Mouse (Mus musculus) hindbrain, embryonic 14.5 days (tissue): ENCODE measurements around the gene Rpap3. TPM values are rescaled to one million over a fixed set of nuclear protein-coding genes. Genes with fewer than 3 reads are reported as not detected.

ENCODE experiments used
- ATAC-seq: fragments of 200-750 bp; cut with Nextera tagmentation; 2 replicates; pipeline ENCODE4 v1.8.0; 2017; ENCODE audit warnings: moderate number of reproducible peaks, mild to moderate bottlenecking, moderate TSS enrichment, moderate library complexity; ENCODE audit not compliant: low FRiP score
- DNase-seq: peaks from one replicate; pipeline ENCODE4 v3.0.0-alpha.2; 2015; ENCODE audit warnings: low spot score
- H3K27ac ChIP-seq: fragments of 300-500 bp; sonication (generic); 2 replicates; pipeline ENCODE4 v1.5.1; 2014; ENCODE audit warnings: mild to moderate bottlenecking, moderate library complexity
- H3K27me3 ChIP-seq: fragments of 300-500 bp; sonication (generic); 2 replicates; pipeline ENCODE4 v1.6.1; 2014; ENCODE audit warnings: mild to moderate bottlenecking, low read length, mixed read lengths; ENCODE audit not compliant: control insufficient read depth, insufficient read depth
- H3K36me3 ChIP-seq: fragments of 300-500 bp; sonication (generic); replicated peaks from 2 replicates; pipeline ENCODE4 v1.6.1; 2014; ENCODE audit not compliant: control insufficient read depth, insufficient read depth
- H3K4me1 ChIP-seq: fragments of 300-500 bp; sonication (generic); replicated peaks from 2 replicates; pipeline ENCODE4 v1.6.1; 2014; ENCODE audit warnings: antibody characterized with exemption, low read length, mixed read lengths; ENCODE audit not compliant: control insufficient read depth, insufficient read depth
- H3K4me2 ChIP-seq: fragments of 300-500 bp; sonication (generic); replicated peaks from 2 replicates; pipeline ENCODE4 v1.6.1; 2014; ENCODE audit warnings: mild to moderate bottlenecking, moderate library complexity
- H3K4me3 ChIP-seq: fragments of 300-500 bp; sonication (generic); replicated peaks from 2 replicates; pipeline ENCODE4 v1.5.1; 2014; ENCODE audit warnings: mild to moderate bottlenecking, low read length
- H3K9ac ChIP-seq: fragments of 300-500 bp; sonication (generic); 2 replicates; pipeline ENCODE4 v1.6.1; 2014
- H3K9me3 ChIP-seq: fragments of 300-500 bp; sonication (generic); 2 replicates; pipeline ENCODE4 v1.6.1; 2016; ENCODE audit warnings: low read length; ENCODE audit not compliant: control insufficient read depth
- WGBS: fragments of 180-500 bp; shearing (Covaris S2); extraction: QIAGEN DNeasy Blood & Tissue Kit; methylation state at CpG from one replicate; pipeline ENCODE4 v1.1.7; 2014; 5-methylcytosine and 5-hydroxymethylcytosine counted together
- polyA plus RNA-seq: library from polyadenylated mRNA; unstranded; fragments of >200 nt; fragmentation: Nextera tagmentation; extraction: Ambion mirVana; gene quantifications from 2 replicates; pipeline ENCODE4 v1.2.1, GENCODE M21; 2014

Gene Rpap3
- polyA plus RNA-seq, 1 experiment from 2014 or later, result 45.6 TPM

GRCm38 (mm10) chr15:97748309-97748708 is 42.7 kb upstream of the Rpap3 start:
- 11% methylated on average over 10 of the region's 10 CpGs for WGBS
- no peak for DNase-seq
- no peaks in the 10 kb centered on the region for H3K36me3 ChIP-seq
- no peak overlapping the region for H3K27ac ChIP-seq
- no peaks in the 10 kb centered on the region for H3K27me3 ChIP-seq
- no peak overlapping the region for H3K4me2 ChIP-seq
- no peaks in the 10 kb centered on the region for H3K9me3 ChIP-seq
- no peak for ATAC-seq
- no peak overlapping the region for H3K4me3 ChIP-seq
- H3K4me1 ChIP-seq, result peaks cover 23% of the 10 kb centered on the region
- no peak overlapping the region for H3K9ac ChIP-seq

GRCm38 (mm10) chr15:97747486-97747885 is 41.9 kb upstream of the Rpap3 start:
- Histone ChIP-seq H3K27me3 (no peaks in the 10 kb centered on the region), H3K27ac (no peak overlapping the region), H3K9ac (no peak overlapping the region), H3K9me3 (no peaks in the 10 kb centered on the region), H3K4me3 (no peak overlapping the region), H3K36me3 (no peaks in the 10 kb centered on the region), H3K4me1 (peaks cover 23% of the 10 kb centered on the region), H3K4me2 (no peak overlapping the region)
- ATAC-seq (no peak), DNase-seq (no peak)
- 91% methylated on average over 4 of the region's 4 CpGs for WGBS

- H3K9ac ChIP-seq, result no peak overlapping the region
- no peak for ATAC-seq
Observed at GRCm38 (mm10) chr15:97746748-97747147, 41.1 kb upstream of the Rpap3 start.

GRCm38 (mm10) chr15:97746278-97746677 is 40.7 kb upstream of the Rpap3 start:
- H3K4me2 ChIP-seq, result no peak overlapping the region
- H3K9ac ChIP-seq, result no peak overlapping the region
- ATAC-seq, result no peak
- no peaks in the 10 kb centered on the region for H3K27me3 ChIP-seq
- H3K36me3 ChIP-seq, result no peaks in the 10 kb centered on the region
- 93% methylated on average over 10 of the region's 10 CpGs for WGBS
- H3K9me3 ChIP-seq, result no peaks in the 10 kb centered on the region
- no peak for DNase-seq
- H3K27ac ChIP-seq, result no peak overlapping the region
- H3K4me1 ChIP-seq, result peaks cover 27% of the 10 kb centered on the region
- no peak overlapping the region for H3K4me3 ChIP-seq

More at GRCm38 (mm10) chr15:97746748-97747147, 41.1 kb upstream of the Rpap3 start:
- Histone ChIP-seq H3K27ac (no peak overlapping the region), H3K9me3 (no peaks in the 10 kb centered on the region), H3K4me3 (no peak overlapping the region), H3K4me2 (no peak overlapping the region), H3K36me3 (no peaks in the 10 kb centered on the region), H3K4me1 (peaks cover 27% of the 10 kb centered on the region), H3K27me3 (no peaks in the 10 kb centered on the region)
- no peak for DNase-seq
- 95% methylated on average over 24 of the region's 24 CpGs for WGBS

- Histone ChIP-seq H3K9ac (no peak overlapping the region; the same call in 1 of the 2 replicates), H3K4me3 (no peak overlapping the region), H3K27me3 (no peaks in the 10 kb centered on the region), H3K4me2 (no peak overlapping the region), H3K4me1 (peaks cover 19% of the 10 kb centered on the region), H3K27ac (peak overlapping the region; percentile 14; the same call in 1 of the 2 replicates), H3K9me3 (no peaks in the 10 kb centered on the region), H3K36me3 (no peaks in the 10 kb centered on the region)
- WGBS, result 76% methylated on average over 10 of the region's 10 CpGs
- ATAC-seq (no peak), DNase-seq (no peak)
Observed at GRCm38 (mm10) chr15:97745331-97745730, 39.7 kb upstream of the Rpap3 start.

- Histone ChIP-seq H3K4me2 (no peak overlapping the region), H3K9me3 (no peaks in the 10 kb centered on the region), H3K4me1 (peaks cover 15% of the 10 kb centered on the region; the same call in 1 of the 2 replicates), H3K9ac (no peak overlapping the region), H3K36me3 (no peaks in the 10 kb centered on the region), H3K4me3 (no peak overlapping the region), H3K27ac (peak overlapping the region; percentile 14; the same call in 1 of the 2 replicates), H3K27me3 (no peaks in the 10 kb centered on the region)
- peak; percentile 43; the same call in 1 of the 2 replicates for ATAC-seq
- 54% methylated on average over 10 of the region's 10 CpGs for WGBS
- no peak for DNase-seq
Observed at GRCm38 (mm10) chr15:97744930-97745329, 39.3 kb upstream of the Rpap3 start.

- no peak overlapping the region for H3K27ac ChIP-seq
- no peaks in the 10 kb centered on the region for H3K27me3 ChIP-seq
- DNase-seq (no peak), ATAC-seq (no peak)
- no peak overlapping the region for H3K4me3 ChIP-seq
- H3K36me3 ChIP-seq, result no peaks in the 10 kb centered on the region
- H3K9ac ChIP-seq, result no peak overlapping the region
- peaks cover 15% of the 10 kb centered on the region; the same call in 1 of the 2 replicates for H3K4me1 ChIP-seq
- H3K4me2 ChIP-seq, result no peak overlapping the region
- no peaks in the 10 kb centered on the region for H3K9me3 ChIP-seq
- 70% methylated on average over 11 of the region's 12 CpGs for WGBS
Observed at GRCm38 (mm10) chr15:97743961-97744525, 38.4 kb upstream of the Rpap3 start.

- Histone ChIP-seq H3K27ac (no peak overlapping the region), H3K9me3 (no peaks in the 10 kb centered on the region), H3K4me1 (peaks cover 15% of the 10 kb centered on the region; the same call in 1 of the 2 replicates), H3K4me3 (no peak overlapping the region), H3K36me3 (no peaks in the 10 kb centered on the region), H3K9ac (no peak overlapping the region), H3K4me2 (no peak overlapping the region), H3K27me3 (no peaks in the 10 kb centered on the region)
- ATAC-seq, result no peak
- DNase-seq, result no peak
- WGBS, result 88% methylated on average over 5 of the region's 5 CpGs
Observed at GRCm38 (mm10) chr15:97743210-97743609, 37.6 kb upstream of the Rpap3 start.

GRCm38 (mm10) chr15:97742600-97742999 is 37.0 kb upstream of the Rpap3 start:
- DNase-seq, result no peak
- 76% methylated on average over 4 of the region's 4 CpGs for WGBS
- peak overlapping the region; percentile 32; the same call in 1 of the 2 replicates for H3K27ac ChIP-seq
- ATAC-seq, result no peak
- H3K9me3 ChIP-seq, result no peaks in the 10 kb centered on the region
- peaks cover 15% of the 10 kb centered on the region; the same call in 1 of the 2 replicates for H3K4me1 ChIP-seq
- H3K27me3 ChIP-seq, result no peaks in the 10 kb centered on the region
- no peak overlapping the region for H3K4me2 ChIP-seq
- no peaks in the 10 kb centered on the region for H3K36me3 ChIP-seq
- H3K9ac ChIP-seq, result no peak overlapping the region
- no peak overlapping the region for H3K4me3 ChIP-seq
